Mouse (Mus musculus) 416B (cell line): ENCODE data around the gene Nos3.

ENCODE experiments used
- DNase-seq: peaks from one replicate; pipeline ENCODE4 v3.0.0; 2011; ENCODE audit warnings: low read depth

The Nos3 gene

GRCm38 (mm10) chr5:24344477-24345051 is 20.0 kb upstream of the Nos3 start:
- DNase-seq, result no peak

- no peak for DNase-seq
Observed at GRCm38 (mm10) chr5:24346313-24346712, 18.3 kb upstream of the Nos3 start.

- no peak for DNase-seq
Observed at GRCm38 (mm10) chr5:24347186-24347875, 17.3 kb upstream of the Nos3 start.

DNA sequence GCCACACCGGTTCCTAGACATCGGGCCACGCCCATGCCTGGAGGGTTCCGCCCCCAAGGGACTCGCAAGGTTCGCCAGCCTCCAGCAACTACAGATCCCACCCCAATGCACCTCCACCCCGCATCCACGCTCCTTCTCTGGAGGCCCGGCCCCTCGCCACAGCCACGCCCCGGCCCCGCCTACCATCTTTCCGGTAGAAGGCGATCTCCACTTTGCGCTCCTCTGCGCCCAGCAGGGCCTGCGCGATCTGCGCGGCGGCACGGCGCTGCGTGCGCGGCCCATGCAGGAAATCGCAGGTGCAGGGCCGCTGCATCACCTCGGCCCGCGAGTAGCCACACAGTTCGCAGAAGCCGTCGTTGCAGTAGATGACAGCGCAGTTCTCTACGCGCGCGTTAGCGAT is 16.5 kb upstream of the Nos3 start:
- no peak for DNase-seq

DNA sequence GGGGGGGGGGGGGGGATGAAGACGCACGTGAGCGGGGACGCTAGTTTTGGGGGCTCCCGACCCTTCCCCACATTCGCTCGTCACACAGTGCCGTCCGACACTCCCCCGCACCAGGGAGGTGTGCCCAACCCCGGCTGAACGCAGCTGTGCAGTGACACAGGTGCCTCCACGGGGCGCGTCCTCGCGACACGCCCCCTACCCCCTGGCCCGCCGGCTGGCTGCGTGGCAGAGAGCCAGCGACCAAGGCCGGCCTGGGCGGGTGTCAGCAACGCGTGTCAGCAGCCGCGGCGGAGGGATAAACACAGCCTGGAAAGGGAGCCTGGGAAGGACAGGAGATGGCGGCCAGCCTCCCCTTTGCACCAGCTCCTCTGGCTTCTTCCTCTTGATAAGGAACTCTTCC is 16.1 kb upstream of the Nos3 start:
- DNase-seq, result no peak

- no peak for DNase-seq
Observed at GRCm38 (mm10) chr5:24350073-24350472, 14.5 kb upstream of the Nos3 start.

DNA sequence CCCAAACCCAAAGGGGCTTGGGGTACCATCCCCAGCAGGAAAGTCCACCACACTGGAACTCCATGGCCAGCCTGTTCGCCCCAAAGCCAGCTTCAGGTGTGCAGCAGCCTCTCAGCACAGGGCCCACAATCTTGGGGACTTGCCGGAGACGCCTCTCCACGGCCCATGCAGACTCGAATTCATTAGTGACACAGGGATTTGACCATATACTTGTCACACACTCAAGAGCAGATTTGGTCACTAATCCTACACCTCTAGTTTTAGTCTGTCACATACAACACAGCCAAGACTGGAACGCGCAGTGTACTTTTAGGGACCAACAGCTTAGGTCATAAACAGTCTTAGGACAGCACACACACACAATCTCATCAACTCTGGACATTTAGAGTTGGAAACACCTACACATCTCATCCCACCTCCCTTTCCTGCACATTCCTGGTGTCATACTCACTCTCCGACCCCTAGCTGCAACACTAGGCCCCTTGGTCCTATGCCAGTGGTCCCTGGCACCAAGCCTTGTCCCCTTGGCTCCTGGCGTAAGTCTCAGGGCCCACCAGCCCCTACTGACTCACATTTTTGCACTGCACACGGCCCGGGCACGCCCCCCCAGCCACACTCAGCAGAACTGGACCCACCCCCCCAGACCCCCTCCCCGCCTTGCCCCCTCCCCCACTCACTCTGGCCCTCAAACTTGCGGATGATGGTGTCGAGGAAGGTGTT is 13.9 kb upstream of the Nos3 start:
- no peak for DNase-seq

DNA sequence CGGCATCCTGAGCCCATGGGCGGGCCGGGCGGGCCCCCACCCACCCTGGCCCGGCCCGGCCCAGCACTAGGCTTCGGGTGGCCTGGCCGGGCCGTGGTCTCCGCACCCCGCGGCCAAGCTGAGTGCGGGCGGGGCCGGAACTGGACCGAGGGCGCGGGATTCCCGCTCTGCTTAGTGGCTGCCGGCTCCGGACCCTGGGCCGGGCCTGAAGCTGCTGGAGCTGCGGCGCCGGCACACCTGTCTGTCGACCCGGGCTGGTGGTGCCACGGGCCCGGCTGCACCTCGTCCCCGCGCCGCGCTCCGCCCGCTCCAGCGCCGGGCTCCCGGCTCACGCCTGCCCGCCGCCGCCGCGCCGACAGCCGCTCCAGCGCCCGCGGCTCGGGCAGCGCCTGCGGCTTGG is 13.3 kb upstream of the Nos3 start, which contains the start of gene Kcnh2:
Gene Kcnh2, minus strand, starts transcription at position 327 of the 400 bp plus-strand sequence.
- DNase-seq, result no peak

DNA sequence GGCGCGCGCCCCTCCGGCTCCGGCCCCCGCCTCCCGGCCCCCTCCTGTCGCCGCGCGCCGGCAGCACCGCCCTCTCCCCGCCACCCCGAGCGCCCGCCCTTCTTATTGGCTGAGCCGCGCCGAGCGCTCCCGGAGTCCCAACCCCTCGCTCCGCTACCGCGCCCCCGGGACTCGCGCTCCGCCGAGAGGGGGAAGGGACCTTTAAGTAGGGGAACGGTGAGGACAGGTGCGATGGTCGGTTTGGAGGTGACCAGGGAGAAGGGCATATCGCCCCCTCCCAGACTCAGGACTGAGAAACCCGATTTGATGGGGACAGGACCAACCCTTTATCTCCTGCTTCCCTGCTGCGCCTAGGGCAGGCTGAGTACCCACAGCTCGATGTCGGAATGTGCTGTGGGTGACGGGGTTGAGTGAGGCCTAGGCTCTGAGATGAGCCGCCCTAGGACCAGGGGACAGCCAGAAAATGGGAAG is 12.9 kb upstream of the Nos3 start:
- DNase-seq, result no peak

DNA sequence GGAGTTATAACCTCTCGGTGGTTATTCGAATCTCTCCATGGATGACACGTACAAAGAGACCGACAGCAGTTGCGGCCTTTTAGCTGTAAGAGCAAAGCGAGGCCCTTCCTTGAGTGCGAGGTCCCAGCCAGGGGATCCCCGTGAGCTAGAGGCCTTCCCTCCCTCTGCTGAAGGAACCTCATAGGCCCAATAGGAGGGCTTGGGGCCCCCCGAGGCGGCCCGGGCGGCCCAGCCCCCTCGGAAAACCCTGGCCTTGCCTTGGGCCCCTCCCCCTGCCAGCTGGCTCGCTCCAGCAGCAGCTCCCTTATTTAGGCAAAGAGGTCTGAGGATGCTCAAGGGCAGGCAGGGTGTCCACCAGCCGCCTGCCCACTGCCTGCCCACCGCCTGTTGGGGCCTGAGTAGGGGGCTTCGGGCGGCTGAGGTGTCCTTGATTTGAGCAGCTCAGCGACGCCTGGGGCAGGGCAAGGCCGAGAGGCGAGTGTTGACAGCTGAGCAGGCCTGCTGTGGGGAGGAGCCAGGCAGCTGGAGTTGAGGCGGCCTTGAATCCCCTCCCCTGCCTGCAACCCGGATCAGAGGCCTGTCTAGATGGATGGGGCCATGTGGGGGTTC is 12.3 kb upstream of the Nos3 start:
- DNase-seq, result no peak

DNA sequence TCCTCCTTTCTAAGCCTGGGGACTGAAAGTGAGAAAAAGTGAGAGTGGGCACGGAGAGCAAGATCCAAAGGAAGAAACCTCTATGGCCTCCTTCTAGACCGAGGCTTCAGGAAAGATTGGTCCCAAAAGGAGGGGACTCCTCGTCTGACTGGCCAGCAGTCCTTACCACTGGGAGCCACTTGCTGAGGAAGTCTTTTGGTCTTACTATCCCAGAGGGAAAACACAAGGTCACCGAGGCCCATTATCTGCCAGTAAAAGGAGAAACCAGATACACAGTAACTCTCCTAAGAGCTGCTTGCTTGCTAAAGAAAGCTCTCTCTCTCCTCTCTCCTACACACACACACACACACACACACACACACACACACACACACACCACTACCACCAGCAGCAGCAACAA is 11.3 kb upstream of the Nos3 start:
- DNase-seq, result no peak

GRCm38 (mm10) chr5:24356764-24357163 is 7.8 kb upstream of the Nos3 start:
- no peak for DNase-seq

DNA sequence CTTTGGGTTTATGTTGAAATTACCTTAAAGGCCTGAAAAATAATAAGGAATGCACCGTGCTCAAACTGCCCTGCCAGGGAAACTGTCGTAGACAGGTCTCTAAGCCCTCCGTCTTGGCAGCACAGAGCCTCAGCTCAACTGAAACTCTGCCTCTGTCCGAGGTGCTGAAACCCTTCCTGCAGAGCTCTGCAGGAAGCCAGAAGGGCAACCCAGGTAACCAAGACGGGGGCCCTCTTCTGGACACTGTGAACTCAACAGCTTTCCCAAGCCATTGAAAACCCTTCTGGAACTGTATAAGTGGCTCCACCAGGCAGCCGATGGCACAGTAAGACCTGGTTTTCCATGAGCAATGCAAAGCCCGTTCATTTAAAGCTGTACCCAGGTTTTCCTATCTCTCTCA is 7.1 kb upstream of the Nos3 start:
- DNase-seq, result peak; percentile 85

GRCm38 (mm10) chr5:24360792-24361454 is 3.7 kb upstream of the Nos3 start:
- peak; percentile 93 for DNase-seq

DNA sequence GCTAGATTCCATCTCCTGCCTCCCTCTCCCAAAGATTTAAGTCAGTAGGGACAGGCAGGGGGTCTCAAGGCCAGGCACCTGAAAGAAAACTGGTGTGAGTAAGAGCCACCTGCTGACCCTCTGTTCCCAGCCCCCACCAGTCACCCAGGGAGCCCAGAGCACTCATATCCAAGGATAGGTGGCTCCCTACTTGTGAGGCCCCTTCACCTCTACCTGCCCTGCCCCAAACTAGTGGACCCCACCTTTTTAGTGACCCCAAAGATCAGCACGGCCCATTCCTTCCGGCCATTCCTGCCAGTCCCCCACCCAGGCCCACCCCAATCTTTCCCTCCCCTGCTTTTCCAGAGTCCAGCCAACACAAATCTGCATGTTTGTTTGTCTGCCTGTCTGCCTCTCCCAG is 1.1 kb upstream of the Nos3 start:
- no peak for DNase-seq

DNA sequence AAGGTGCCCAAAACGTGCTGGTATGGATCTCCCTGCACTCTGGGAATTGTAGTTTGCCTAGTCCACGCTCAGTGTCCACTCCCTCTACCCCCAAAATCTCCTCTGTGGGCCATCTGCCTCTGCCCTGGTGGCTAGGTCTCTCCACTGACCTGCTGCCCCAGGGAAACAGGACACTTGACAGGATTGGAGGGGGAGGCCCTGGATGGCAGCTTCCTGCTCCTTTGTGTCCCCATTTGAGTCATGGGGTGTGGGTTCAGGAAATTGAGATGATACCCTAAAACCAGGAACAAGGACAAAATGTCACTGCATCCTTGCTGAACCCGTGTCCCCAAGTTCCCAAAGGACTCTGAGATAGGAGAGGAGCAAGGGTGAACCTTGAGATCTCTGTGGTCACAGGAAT is 549 bp upstream of the Nos3 start:
- no peak for DNase-seq

- DNase-seq, result no peak
Observed at GRCm38 (mm10) chr5:24364963-24365362, 353 bp downstream of the Nos3 start.

DNA sequence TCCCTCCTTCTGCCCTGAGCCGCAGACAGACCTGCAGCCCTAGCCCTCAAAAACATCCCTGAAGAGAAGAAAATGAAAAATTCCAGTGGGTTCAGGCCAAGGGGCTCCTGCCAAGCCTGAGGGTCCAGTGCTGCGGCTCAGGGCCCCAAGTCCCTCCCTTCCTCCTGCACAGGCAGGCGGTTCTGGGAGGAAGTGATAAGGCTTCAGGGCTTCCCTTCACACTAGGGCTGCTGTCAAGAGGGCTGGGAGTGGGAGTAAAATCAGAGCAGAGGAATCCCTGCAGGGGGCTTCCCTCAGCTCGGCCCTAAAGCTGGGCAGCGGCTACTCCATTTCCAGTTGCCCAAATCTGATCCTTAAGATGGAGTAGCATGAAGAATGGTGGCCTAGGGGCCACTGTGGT is 918 bp downstream of the Nos3 start:
- peak; percentile 72 for DNase-seq

- DNase-seq, result no peak
Observed at GRCm38 (mm10) chr5:24366426-24366825, 1.8 kb downstream of the Nos3 start.

- DNase-seq, result no peak
Observed at GRCm38 (mm10) chr5:24369767-24370166, 5.2 kb downstream of the Nos3 start.

GRCm38 (mm10) chr5:24373807-24374206 is 9.2 kb downstream of the Nos3 start:
- DNase-seq, result no peak

- no peak for DNase-seq
Observed at GRCm38 (mm10) chr5:24374216-24374615, 9.6 kb downstream of the Nos3 start.
